Mouse (Mus musculus) layer of hippocampus, postnatal 25 days (tissue): ENCODE measurements around the gene Lpin2. TPM values are rescaled to one million over a fixed set of nuclear protein-coding genes. Genes with fewer than 3 reads are reported as not detected.

Experiments used
- DNase-seq, 2 experiments: peaks; one replicate each; pipeline ENCODE4 v3.0.0; 2022; ENCODE audit warnings: mixed read lengths in 2 of 2, low spot score in 1 of 2; ENCODE audit errors: extremely low spot score in 1 of 2
- total RNA-seq, 2 experiments: library from RNA; stranded (reverse); gene quantifications; 2 replicates each; pipeline ENCODE4 v1.2.3; 2021

The Lpin2 gene
- total RNA-seq, 2 experiments from 2014 or later = 91.1 to 96.8 TPM

DNA sequence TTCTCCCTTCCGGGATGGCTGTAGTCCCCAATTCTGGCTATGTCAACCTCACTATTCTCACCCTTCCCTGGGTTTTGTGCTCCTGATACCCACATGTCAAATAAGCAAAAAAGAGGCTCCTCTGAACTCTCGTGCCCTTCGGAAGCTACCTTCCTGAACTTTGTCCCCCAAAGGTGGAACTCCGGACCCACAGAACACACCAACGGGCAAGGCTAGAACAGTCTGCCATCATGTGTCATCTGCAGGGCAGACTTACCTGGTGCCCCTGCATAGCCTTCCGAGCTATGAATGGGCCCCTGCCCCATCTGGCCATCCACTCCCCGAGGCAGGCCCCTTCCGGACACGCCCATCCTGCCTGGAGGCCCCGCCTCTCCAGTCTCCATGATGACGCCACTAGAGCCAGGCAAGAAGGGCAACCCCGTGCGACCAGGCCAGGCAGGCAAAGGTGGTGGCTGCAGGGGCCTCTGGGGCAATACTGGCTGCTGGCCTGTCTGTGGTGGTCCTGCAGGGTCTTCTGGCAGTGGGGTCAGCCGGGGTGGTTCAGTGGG lies 73.8 kb downstream of the Lpin2 start:
- no peak for DNase-seq

DNA sequence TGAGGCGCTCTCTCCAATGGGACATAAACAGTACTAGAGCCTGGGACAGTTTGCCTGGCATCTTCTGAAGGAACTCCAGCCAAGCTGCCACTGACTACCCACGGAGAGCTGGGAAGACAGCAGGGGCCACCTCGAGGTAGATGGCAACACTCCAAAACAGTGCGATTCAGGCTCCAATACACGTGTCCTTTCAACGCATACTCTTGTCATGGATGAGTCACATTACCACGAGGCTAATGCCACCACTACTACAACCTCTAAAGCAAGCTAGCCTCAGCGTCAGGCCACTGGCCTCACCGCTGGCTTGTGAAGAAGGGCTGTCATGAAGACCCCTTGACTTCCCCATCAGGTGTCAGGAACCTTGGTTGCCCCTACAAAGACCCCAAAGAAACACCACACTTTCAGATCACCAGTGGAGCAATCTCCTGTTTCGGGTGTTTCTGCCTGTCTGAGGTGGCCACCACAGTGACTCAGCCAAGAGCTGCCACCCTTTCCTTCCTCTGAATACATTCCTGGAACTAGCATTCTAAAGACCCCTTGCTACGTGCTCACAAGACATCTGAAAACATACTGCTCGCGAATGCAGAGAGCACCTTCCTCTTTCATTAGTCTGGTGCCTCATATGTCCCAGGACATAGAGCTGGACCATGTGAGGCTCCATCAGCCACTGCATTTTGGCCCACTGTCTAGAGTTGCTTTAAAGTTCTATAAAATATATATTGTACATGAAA lies 74.6 kb downstream of the Lpin2 start:
- DNase-seq = no peak

DNA sequence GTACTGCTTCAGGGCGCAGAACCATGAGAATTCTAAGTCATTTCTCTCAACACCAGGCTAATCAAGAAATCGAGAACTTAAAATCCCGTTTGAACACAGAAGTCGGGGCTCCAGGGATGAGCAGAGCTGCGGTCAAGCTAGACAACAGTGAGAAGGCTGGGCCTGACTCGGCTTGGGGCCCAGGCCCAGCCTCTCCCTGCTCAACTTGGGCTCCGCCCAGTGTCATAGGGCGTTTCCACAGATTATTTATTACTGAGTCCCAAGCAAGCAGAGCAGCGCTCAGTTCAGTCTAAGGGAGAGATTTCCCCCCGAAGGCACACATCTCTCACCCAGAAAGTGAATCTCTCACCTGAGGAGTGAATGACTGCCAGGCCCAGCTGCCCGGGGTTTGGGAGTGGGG lies 77.4 kb downstream of the Lpin2 start:
- no peak for DNase-seq

DNA sequence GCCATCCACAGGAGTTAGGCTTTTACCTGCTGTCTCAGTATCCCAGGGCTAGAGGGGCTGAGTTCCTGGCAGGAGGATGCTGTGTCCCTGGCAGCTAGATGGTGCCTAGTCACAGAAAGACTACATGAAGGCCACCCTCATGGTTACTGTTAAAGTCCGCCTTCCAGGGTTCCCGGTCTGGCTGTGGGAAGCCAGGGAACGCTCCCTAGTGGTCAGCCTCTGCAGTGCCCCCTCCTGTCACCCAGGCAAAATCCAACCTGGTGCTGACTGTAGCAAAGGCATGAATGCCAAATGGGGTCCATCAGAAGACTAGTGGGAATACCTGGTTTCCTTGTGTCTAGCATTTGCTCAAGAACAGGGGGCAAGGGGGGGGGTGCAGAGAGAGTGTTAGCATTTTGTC lies 78.3 kb downstream of the Lpin2 start:
- no peak for DNase-seq

DNA sequence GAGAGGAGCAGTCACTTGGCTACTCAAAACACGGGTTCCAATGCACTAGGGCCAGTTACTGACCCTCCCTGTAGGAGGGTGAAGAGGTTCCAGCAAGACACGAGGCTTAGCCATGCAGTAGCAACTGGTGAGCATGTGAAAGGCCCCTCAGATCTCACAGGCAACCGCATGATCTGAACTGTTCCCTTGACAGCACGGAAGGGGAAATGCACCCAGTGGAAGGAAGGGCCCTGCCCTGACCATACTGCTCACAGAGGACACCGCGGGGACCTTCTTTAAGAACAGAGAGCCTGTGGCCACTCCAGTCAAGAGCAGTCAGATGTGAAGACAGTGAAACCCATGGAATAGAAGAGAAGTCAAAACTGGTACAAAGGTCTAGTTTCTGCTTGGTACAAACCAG lies 80.8 kb downstream of the Lpin2 start:
- no peak for DNase-seq

DNA sequence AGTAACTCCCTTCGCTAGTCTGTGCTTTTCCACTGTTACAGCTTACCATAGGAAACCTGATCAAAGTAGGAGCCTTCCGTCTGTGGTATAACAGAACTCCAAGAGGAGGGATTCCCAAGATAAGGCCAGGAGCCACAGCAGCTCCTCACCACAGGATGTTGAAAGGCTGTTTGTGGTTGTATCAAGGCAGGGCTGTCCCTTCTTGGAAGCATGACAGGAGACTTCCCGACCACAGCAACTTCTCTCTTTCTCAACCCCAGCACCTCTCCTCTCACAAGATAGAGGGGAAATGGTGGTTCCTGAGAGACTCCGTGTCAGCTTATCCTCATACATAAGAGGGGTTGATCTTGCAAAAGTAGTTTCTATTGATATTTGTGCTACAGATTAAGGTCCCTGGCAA lies 82.4 kb downstream of the Lpin2 start:
- no peak for DNase-seq

DNA sequence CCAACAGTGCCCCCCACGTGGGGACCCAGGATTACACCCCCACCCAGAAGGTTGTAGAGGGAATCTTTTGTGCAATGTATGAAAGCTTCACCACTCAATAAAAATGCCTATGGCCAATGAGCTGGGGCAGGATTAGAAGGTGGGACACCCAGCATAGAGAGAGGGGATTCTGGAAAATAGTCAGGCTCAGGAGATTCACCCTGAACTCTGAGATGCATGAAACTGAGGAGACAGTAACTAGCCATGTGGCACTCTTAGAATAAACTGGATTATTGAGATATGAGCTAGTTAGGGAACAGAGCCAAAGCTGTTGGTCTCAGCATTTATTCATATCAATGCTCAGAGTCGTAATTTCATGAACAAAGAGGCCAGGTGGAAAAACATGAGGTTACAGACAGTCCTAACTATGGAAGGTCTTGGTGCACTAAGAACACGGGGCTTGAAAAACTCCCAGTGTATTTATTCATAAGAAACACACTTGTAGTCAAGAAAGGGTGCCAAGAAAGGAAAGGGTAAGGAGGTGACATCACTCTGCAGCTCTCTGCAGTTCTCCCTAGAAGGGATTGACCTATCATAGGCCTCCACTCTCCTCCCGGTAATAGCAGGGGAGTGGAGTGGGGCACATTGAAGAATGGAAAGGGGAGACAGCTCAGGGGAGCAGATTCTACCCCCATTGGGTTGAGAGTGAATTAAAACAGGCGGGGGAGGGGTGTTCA lies 83.1 kb downstream of the Lpin2 start:
- DNase-seq = no peak

DNA sequence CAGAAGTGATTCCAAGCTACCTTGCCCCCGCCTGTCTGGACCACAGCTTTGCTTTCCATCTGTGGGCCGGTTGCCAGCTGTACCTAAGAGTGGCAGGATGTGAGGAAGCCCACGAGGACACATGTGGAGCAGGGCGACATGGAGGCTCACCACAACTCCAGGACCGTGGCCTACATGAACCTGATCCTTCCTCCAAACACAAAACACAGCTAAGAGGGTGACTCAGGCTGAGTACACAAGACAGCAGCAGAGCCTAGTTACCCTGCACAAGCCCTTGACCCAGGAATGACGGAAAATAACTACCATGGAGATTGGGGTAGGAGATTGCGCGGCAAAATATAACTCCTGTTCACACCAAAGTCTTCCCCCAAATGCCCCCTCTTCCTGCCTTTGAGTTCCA lies 85.0 kb downstream of the Lpin2 start:
- no peak for DNase-seq

DNA sequence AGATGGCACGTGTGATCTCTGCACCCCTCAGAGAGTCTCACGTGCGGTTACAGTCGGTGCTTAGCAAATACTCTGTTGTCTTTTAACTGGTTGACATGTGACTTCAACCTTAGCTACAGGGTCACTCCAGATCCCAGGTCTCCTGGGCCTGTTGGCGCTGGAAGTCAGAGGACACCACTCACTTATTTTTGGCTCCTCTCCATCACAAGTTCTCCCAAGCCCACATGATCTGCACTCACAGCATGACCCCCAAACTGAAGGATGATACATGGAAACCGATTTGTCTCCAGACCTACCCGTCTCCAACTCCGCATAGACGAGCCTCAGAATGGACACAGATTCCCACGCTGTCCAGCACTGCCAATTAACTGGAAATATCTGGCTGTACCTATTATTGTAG lies 85.8 kb downstream of the Lpin2 start:
- DNase-seq = no peak

DNA sequence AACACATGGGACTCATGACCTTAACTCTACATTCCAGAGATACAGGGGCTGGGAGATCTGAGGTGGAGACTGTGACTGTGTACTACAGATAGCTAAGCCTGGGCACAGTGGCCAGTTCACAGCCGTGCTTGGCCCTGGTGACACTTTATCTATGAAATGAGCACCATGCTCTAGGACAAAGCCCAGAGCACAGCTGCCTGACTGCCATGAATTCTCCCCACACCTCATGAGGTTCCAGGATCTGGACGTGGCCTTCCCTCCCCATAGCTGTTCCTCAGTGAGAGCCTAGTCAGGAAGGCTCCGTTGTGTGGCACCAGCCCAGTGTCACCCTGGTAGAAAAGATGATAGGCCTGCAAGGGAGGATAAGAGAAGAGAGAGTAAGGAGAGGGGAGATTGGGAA lies 86.2 kb downstream of the Lpin2 start:
- DNase-seq = no peak

DNA sequence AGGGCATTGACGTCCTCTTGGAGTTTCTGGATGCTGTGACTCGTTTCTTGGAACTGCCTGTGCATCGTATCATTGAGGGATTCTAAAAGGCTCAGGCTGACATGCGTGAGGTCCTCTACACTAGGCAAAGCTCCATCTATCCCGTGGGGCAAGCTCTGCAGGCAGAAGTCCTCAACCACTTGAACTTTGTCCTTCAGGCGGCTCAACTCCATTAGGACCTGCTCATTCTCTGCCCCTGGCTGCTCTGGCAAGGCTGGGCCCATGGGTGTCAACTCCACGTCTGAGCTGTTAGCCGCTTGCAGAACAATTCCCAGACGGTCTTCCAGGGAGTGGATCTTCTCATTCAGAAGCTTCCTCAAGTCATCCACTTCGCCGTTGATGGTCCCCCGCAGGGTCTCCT lies 91.5 kb downstream of the Lpin2 start:
- DNase-seq = no peak

DNA sequence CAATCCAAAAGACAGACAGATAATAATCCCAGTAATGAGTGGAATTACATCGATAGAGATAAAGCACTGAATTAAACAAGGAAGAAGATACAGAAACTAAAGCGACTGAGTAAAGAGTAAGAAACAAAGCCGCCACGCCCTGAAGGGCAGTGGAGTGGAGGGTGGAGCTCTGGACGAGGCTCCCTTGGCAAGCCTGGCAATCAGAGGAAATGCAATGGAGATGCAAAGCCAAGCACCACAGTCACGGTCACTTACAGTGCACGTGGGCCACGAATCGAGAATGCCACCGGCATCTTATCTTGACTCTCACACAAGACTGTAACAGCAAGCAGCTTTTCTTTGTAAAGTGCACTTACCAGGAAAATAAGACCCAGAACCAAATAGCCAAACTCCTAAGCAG lies 94.4 kb downstream of the Lpin2 start:
- no peak for DNase-seq

DNA sequence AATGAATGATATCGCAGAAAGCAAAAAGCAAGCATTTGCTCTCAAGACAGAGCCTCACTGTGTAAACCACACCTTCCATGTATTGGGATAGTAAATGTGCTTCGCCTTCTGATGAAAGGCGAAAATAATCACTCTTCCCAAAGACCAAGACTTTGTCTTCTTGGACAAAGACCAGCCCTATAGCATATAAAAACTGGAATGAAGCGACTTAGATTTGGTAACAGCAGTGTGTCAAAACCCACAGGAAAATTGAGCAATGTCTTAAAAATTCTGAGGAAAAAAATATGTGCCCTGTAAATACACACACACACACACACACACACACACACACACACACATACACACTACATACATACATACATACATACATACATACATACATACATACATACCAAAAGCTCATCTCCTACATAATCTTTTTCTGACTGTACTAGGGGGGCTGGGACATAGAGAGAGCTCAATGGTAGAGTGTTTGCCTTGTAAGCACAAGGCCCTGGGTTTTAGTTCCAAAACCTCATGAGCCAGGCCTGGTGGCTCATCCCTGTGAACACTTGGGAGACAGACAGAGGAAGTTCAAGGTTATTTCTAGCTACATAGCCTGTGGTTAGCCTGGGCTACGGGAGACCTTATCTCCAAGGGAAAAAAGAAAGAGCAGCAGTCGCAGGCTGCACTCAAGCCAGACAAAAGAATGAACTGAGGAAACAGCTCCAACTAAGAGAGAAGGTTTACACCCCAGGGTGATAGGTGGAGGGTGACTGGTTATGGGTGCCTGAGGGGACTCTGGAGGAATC lies 95.5 kb downstream of the Lpin2 start:
- no peak for DNase-seq

DNA sequence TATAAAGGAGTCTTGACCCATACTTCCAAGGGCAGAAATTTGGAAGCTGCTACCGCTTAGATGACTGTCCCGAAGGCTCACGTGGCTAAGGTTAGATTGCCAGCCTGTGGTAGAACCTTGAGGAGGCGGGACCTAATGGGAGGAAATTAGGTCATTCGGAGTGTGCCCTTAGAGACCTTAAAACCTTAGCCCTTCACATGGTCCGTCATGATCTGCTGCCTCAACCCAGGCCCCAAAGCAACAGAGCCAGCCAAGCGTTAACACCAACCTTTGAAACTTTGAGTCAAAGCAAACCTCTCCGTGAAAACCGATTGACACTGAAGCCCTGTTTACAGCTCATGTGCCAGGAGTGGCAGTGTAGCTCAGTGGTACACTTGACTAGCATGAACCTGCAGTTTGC lies 100.4 kb downstream of the Lpin2 start:
- no peak for DNase-seq

DNA sequence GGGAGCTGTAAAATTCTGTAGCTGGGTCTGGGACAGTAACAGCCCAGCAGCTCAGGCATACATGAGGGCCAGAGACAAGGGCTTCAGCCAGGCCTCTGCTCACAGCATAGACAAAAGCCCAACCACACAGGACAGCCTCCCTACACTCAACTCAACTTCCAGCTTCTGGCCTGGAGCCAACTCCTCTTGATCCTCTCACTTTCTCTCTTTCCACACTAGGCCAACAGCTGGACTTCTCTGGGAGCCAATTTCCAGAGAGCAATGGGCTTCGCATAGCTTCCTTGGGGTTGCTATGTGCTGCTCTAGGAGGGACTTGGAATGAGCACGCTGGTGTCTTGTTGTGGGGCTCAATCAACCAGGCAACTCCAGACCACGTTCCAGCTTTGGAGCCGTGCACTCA lies 100.9 kb downstream of the Lpin2 start:
- no peak for DNase-seq

DNA sequence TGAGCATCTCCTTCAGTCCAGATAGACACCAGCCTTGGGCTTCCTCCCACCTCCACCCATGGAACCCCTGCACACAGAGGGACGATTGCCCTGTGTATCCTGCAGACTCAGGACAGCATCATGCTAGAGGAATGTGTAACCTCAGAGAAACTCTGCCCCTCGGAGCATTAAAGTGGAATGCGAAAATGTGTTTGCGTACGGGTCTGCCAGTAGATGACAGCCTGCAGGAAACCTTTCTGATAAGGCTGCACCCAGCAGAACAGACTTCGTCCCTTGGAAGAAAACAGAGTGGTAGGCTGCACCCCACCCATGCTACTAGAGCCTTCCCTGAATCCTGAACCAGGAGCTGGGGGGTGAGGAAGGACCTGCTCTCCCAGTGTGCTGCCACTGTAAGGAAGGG lies 102.5 kb downstream of the Lpin2 start:
- no peak for DNase-seq

DNA sequence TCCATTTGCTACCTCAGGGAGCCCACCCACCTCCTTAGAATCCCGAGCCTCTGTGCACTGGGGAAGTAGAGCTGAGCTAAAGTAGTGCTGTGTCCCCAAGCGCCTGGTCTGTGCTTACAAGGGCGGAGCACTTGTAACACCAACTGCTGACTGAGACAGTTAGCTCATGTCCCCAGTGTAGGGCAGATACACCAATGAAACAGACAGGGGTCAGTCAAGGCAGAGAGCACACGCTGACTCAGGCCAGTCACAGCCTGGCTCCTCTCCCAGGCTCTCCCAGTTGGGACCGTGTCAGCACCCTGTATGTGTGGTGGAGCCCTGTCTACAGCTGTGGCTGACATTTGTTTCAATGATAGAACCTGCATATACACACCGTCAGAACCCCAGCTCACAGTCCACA lies 103.6 kb downstream of the Lpin2 start:
- no peak for DNase-seq

DNA sequence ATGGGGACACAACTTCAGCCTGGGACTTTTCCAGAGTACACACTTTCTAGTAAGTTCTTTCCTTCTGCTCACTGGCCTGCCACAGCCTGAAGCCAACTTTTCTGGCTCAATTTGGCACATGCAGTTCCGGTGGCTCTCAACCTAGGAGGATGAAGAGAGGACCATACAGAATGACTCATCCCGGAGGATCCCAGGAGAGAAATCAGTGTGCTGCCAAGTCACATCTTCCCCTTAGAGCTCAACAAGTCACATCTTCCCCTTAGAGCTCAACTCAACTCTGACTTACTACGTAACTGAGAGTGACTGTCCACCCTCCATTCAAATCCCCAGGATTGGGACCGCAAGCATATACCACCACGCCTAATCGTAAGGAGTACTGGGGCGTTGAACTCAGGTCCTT lies 105.2 kb downstream of the Lpin2 start:
- no peak for DNase-seq

DNA sequence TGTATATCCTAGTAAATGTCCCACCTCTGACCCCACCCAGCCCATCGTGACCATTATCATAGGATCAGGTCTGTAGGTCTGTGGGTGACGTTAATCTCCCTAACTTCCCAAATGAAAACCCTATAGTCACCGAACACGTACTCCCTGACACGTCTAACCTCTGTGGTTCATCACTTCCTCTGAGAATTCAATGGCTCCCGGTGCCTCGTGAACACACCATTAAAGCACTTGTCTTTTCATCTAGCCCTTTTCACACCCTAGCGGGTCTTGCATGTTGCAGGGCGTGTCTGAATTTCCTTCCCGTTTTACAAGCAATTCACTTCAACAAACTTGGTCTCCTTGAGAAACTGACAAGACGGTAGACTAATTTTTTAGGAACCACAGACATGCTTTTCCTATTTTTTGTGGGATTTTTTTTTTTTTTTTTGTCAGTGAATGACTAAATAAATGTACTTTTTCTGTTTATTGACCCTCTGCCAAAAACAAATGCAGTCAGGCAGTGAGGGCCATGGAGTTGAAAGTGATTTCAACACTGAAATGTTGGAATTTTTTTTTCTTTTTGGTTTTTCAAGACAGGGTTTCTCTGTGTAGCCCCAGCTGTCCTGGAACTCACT lies 105.9 kb downstream of the Lpin2 start:
- no peak for DNase-seq

DNA sequence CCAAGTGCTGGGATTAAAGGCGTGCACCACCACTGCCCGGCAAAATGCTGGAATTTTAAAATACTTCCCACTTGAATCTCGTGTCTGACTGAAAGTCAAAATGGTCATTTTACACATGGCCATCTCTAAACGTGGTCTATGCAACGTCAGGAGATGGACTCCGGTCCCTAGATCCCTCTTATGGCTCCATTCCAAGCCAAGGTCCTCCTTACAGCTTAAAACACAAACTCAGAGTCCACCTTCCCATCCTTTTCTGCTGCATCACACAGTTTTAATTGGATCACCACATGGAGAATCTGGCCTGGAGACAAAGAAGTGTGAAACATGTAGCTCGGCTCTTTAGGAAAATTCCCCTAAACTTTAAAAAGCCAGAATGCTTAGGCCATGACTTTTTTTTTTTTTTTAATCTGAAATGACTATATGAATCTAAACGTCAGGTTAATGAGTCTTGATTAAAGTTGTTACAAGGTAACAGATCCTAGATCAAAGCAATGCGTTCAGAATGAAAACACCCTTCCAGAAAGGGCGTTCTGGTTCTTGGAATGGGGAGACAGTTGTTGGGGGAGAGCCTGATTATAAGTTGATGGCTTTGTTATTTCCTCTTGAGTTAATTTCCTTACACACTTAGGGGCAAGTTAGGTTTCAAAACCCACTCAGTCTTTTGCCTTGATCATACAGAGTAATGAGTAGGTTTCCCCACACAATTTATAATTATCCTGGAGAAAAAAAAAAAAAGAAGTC lies 106.6 kb downstream of the Lpin2 start:
- no peak for DNase-seq
